Mouse (Mus musculus) spleen, adult 2 months (tissue): Measurements from ENCODE around the gene Grb14. TPM values are rescaled to one million over a fixed set of nuclear protein-coding genes. Genes with fewer than 3 reads are reported as not detected.

Experiments used
- DNase-seq, 2 experiments: peaks; one replicate each; pipeline versions ENCODE4 v3.0.0 to v3.0.0-alpha.2; 2012 to 2021; ENCODE audit warnings: low spot score in 2 of 2, low read depth in 1 of 2
- H3K27ac ChIP-seq: fragments of 200-500 bp; 2 replicates; pipeline ENCODE4 v1.5.1; 2012; ENCODE audit warnings: low read length, inconsistent platforms; ENCODE audit not compliant: insufficient read depth
- H3K27me3 ChIP-seq: fragments of 200-500 bp; 2 replicates; pipeline ENCODE4 v1.6.1; 2012; ENCODE audit warnings: mild to moderate bottlenecking, moderate library complexity, low read length, inconsistent platforms; ENCODE audit not compliant: control insufficient read depth, insufficient read depth
- H3K36me3 ChIP-seq: fragments of 200-500 bp; 2 replicates; pipeline ENCODE4 v1.6.1; 2012; ENCODE audit warnings: mild to moderate bottlenecking, low read length, inconsistent platforms; ENCODE audit not compliant: control insufficient read depth, insufficient read depth
- H3K4me1 ChIP-seq: fragments of 200-500 bp; 2 replicates; pipeline ENCODE4 v1.6.1; 2011; ENCODE audit warnings: inconsistent platforms; ENCODE audit not compliant: control insufficient read depth, insufficient read depth, insufficient read length
- H3K4me3 ChIP-seq: fragments of 200-500 bp; 2 replicates; pipeline ENCODE4 v1.5.1; 2011; ENCODE audit warnings: mild to moderate bottlenecking, inconsistent platforms; ENCODE audit not compliant: insufficient read depth, insufficient read length; ENCODE audit errors: extremely low read depth
- CTCF ChIP-seq: fragments of 200-500 bp; IDR thresholded peaks from 2 replicates; pipeline ENCODE4 v1.5.1; 2011; ENCODE audit warnings: mild to moderate bottlenecking, inconsistent platforms; ENCODE audit not compliant: insufficient read depth, insufficient read length, insufficient replicate concordance; ENCODE audit errors: extremely low read depth
- POLR2A ChIP-seq: fragments of 200-500 bp; IDR thresholded peaks from 2 replicates; pipeline ENCODE4 v1.6.1; 2011; ENCODE audit warnings: low read depth, low read length, inconsistent platforms
- WGBS: fragments of 180-500 bp; shearing (Covaris S2); methylation state at CpG from one replicate; pipeline ENCODE4 v1.1.7; 2018; 5-methylcytosine and 5-hydroxymethylcytosine counted together
- polyA plus RNA-seq: library from polyadenylated mRNA; depleted of rRNA; stranded (reverse); fragments of >200 nt; gene quantifications from 2 replicates; pipeline ENCODE4 v1.2.3, GENCODE M21; 2012; rRNA removed

Grb14 gene
- polyA plus RNA-seq, 1 experiment: 0.44 TPM

GRCm38 (mm10) chr2:64885696-64886095 is 139.1 kb downstream of the Grb14 start:
- Histone ChIP-seq H3K27me3 (no peaks in the 10 kb centered on the region), H3K27ac (no peak overlapping the region), H3K4me1 (no peaks in the 10 kb centered on the region), H3K4me3 (no peak overlapping the region), H3K36me3 (no peaks in the 10 kb centered on the region)
- 61% methylated on average over 5 of the region's 5 CpGs for WGBS
- TF ChIP-seq CTCF (no peak), POLR2A (no peak)
- DNase-seq: no peak

- Histone ChIP-seq H3K36me3 (no peaks in the 10 kb centered on the region), H3K4me3 (no peak overlapping the region), H3K4me1 (no peaks in the 10 kb centered on the region), H3K27ac (no peak overlapping the region), H3K27me3 (no peaks in the 10 kb centered on the region)
- 49% methylated on average over 2 of the region's 2 CpGs for WGBS
- no peak for DNase-seq
- TF ChIP-seq CTCF (no peak), POLR2A (no peak)
These were observed 146.5 kb downstream of the Grb14 start for GRCm38 (mm10) chr2:64878275-64878674.

Other genes with a start within 250 kb of the Grb14 start
- gene Cobll1, start 214.4 kb upstream of the Grb14 start, polyA plus RNA-seq: 5.4 and 7.3 TPM in 2 replicates